Mouse (Mus musculus) small intestine, adult 2 months (tissue): Measurements from ENCODE around the gene Ints12.

ENCODE experiments used
- CTCF ChIP-seq: fragments of 200-500 bp; IDR thresholded peaks from 2 replicates; pipeline ENCODE4 v1.5.1; 2012; ENCODE audit warnings: low read depth, mild to moderate bottlenecking, control low read depth, inconsistent platforms, low read length, moderate library complexity, mixed read lengths; ENCODE audit not compliant: insufficient replicate concordance, insufficient read length; ENCODE audit errors: extremely low read depth
- POLR2A ChIP-seq: fragments of 200-500 bp; IDR thresholded peaks from 2 replicates; pipeline ENCODE4 v1.6.1; 2012; ENCODE audit warnings: low read depth, mild to moderate bottlenecking, control low read depth, inconsistent platforms, low read length, moderate library complexity

GRCm38 (mm10) chr3:133085858-133086257 lies 5.8 kb upstream of the Ints12 start:
- no peak for TF ChIP-seq CTCF
- no peak for TF ChIP-seq POLR2A
